Mouse (Mus musculus) lung, postnatal 0 days (tissue): ENCODE results near the gene Fgfr1op.

Source experiments
- CTCF ChIP-seq: IDR thresholded peaks from 2 replicates; pipeline ENCODE4 v1.5.1; 2016; ENCODE audit warnings: antibody characterized with exemption, mild to moderate bottlenecking
- EP300 ChIP-seq: IDR thresholded peaks from 2 replicates; pipeline ENCODE4 v1.6.1; 2016; ENCODE audit warnings: antibody characterized with exemption, mild to moderate bottlenecking, control low read depth

- TF ChIP-seq CTCF (no peak), EP300 (no peak)
These were observed 76.9 kb downstream of the Fgfr1op start for GRCm38 (mm10) chr17:8242186-8242585.
